Mouse (Mus musculus) cerebellum, adult 9-11 months (tissue): ENCODE measurements around the gene Pkp4.
A peak's percentile ranks its signal among the peaks of the same experiment; 100 is the strongest.

Experiments
- DNase-seq: peaks from one replicate; pipeline ENCODE4 v3.0.0; 2022

Pkp4 gene

DNA sequence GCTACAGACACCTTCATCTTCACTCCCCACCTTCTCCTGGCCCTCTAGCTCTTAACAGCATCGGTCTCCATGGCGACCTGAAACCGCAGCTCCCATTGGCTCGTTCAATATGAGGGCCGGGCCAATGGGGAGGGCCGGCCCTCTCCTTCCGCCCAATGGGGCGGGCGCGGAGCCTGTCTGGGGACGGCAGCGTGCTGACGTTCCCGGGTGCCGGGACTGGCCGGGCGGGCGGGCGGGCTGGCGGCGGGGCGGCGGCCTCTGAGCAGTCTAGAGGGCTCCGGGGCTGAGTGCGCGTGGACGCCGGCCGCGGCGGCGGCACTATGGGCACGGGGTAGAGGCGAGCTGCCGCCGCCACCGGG, at the start of gene Pkp4, which contains the start of gene Ccdc148:
Pkp4 (plus strand) TSS at position 246 of the 359 bp plus-strand sequence.
Ccdc148 (minus strand) TSS at position 79 of the 359 bp plus-strand sequence.
- DNase-seq = peak; percentile 96

GRCm38 (mm10) chr2:59129023-59129422, 31.6 kb upstream of the Pkp4 start:
- no peak for DNase-seq

DNA sequence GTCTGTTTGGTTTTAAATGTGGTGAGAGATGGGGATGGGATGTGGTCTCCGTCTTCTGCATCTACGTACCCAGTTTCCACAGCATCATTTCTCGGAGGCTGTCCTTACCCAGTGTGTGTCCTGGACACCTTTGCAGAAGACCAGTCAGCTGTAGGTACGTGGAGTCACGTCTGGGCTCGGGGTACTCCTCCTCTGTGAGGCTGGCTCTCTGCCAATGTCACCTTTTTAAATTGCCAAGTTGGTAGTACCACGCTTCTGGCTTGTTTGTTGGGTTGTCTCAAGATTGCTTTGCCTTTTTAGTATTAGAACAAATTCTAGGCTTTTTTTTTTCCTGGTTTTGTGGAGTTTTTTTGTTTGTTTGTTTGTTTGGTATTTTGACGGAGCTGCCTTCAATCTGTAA, 30.8 kb upstream of the Pkp4 start:
- DNase-seq = no peak

DNA sequence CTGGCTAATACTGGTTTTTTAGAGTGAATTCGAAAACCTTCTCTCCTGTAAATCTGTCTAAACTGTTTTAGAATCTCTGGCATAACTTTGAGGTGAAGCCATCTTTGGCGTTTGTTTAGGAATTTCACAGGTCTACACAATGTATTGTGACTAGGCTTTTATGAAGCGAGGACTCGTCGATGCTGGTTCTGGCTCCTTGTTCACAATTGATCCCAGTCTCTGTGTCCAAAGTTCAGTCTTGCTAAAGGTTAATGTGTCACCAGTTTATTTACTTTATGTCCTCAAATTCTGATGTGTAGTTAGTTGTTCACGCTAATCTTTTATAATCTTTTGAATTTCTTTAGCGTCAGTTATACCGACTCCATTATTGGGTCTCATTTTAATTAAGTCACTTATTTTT, 29.6 kb upstream of the Pkp4 start:
- no peak for DNase-seq

GRCm38 (mm10) chr2:59155428-59155827, 5.2 kb upstream of the Pkp4 start:
- DNase-seq = no peak

- no peak for DNase-seq
Measured at GRCm38 (mm10) chr2:59158117-59158516, 2.5 kb upstream of the Pkp4 start.

GRCm38 (mm10) chr2:59159961-59160604, 567 bp upstream of the Pkp4 start:
- peak; percentile 71 for DNase-seq

DNA sequence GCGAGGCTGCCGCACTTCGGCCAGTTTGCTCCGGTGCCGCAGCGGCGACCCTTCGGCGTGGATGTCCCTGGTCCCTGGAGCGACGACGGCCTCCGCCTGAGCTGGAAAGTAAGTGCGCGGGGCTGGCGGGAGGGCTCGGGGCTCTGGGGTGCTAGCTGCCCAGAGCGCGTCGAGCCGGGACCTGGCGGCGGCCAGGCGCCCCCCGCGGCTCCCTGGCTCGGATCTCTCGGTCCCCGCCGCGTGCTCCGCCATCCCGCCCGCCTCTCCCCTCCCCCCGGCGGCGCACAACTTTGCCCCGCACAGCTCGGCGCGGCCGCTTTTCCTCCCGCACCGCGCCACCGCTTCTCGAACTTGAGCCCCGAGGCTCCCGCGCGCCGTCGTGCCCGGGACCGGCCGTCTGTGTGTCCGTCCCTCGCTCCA, 381 bp downstream of the Pkp4 start:
- DNase-seq = peak; percentile 74

DNA sequence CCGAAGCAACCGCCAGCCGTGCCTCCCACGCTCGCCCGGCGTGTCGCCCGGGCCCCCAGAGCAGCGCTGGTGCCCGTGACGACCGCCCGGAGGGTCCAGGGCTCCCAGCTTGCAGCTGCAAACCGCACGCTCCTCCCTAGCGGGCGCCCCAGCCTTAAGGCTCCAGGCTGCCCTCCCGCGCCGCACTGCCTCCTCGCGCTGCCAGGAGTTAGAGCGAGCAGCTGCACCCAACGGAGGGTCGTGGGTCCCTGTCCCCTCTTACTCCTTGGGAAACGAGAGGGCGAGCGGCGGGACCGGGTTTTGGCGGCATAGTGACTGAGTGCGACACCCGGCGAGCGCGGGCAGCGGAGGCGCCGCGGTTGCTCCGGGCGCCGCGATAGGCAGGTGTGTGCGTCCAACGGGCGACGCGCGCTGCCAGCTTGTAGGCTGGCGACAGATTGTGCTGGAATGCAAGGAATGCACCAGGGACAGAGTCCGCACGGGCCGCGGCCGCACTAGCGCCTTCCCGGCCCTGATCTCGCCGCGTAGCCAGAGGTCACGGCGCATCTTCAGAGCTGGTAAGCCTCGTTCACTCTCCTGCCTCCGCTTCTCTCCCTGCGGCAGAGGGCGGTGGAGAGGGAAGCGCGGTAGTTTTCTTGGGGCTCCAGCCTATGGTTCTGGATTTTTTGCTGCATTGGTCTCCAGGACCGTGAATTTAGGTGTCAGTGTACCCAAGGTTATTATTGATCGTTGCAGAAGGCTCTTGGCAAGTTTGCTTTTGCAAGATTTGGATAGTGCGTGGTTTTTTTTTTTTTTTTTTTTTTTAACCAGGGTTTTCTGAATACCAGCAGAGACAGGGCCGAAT, 1.0 kb downstream of the Pkp4 start:
- peak; percentile 79 for DNase-seq

GRCm38 (mm10) chr2:59162285-59162600, 1.6 kb downstream of the Pkp4 start:
- DNase-seq = no peak

DNA sequence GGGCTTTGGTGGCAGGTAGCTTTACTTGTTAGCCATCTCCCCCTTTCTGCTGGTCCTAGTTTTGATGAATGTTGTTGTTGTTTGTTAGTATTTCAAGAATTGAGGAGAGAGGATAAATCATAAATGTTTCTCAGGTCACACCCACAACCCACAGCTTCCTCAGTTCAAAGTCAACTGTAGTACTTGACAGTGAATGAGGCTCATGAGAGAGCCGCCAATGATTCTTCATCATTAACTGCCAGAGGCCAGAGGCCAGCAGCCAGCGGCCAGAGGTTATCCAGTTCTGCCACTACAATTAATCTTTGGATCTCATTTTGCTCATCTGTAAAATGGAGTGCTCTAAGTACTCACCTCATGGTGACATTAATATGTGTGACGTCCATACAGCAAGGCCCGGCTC, 6.3 kb downstream of the Pkp4 start:
- DNase-seq = no peak

GRCm38 (mm10) chr2:59167830-59168229, 7.2 kb downstream of the Pkp4 start:
- peak; percentile 59 for DNase-seq

GRCm38 (mm10) chr2:59169572-59170207, 9.0 kb downstream of the Pkp4 start:
- DNase-seq = no peak

DNA sequence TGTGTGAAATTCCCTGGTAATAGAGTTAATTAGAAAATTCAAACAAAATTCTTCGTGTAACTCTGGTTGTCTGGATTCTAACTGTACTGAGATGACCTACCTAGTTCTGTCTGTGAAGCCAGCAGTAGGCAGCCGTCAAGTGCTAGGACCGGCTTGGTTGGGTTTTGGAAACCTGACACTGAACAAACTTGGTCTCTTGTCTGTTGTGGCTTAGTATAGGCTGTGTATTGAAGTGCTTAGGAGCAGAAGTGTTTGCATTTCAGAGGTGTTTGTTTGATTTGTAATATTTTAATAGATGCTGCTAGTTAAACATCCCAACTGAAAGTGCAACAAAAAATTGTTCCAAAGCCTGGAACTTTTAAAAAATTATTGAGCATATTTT, 9.5 kb downstream of the Pkp4 start:
- no peak for DNase-seq

DNA sequence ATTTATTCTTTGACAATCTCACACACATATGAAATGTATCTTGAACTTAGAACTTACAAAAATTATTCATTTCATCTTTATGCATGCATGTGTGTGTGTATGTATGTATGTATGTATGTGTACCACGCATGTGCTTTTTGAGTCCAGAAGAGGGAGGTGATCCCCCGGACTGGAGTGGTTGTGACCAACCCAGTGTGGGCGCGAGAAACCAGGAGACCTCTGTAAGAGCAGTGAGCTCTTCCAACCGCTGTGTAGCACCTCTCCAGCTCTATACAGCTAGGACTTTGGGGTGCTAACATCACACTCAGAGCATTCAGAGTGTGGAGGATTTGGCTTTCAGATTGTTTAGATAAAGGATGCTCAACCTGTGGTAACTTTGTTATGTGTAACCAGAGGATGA, 9.9 kb downstream of the Pkp4 start:
- DNase-seq = no peak

- no peak for DNase-seq
Measured at GRCm38 (mm10) chr2:59171533-59171932, 10.9 kb downstream of the Pkp4 start.

GRCm38 (mm10) chr2:59175926-59176325, 15.3 kb downstream of the Pkp4 start:
- DNase-seq = no peak

GRCm38 (mm10) chr2:59178191-59178590, 17.5 kb downstream of the Pkp4 start:
- DNase-seq = peak; percentile 19

- DNase-seq = peak; percentile 6
Measured at GRCm38 (mm10) chr2:59178960-59179359, 18.3 kb downstream of the Pkp4 start.

DNA sequence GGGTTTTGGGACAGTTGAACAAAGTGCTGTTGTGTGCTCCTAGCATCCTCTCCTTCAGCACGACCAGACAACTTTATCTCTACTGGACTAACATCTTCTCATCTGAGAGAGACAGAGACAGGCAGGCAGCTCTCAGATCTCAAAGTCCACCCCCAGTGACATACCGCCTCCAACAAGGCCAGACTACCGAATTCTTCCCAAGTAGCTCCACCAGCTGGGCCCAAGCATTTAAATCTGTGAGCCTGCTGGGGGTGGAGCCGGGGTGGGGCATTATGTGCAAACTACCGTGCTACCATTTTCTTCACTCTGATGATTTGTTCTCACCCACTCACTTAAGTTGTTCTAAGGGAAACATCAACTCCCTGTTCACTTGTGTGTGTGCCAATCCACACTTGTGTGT, 18.8 kb downstream of the Pkp4 start:
- DNase-seq = peak; percentile 34

GRCm38 (mm10) chr2:59181321-59182113, 20.9 kb downstream of the Pkp4 start:
- DNase-seq = peak; percentile 85

DNA sequence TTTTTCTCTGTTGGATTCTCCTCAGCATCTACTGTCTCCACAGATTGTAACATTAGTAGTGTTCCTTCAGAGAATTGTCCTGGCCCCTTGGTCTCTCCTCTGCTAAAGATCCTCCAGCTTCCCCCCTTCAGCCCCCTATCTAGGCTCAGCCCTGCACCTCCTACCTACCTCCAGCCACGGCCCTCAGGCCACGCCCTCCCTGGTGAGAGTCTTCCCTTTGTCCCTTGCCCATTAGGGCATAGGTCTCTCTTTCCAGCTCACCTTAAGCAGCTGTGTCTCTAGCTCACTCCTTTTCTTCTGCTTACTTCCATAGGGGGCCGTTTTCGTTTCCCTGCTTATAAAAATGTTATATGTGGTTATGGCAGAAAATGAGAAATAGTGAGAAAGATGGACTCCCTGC, 22.9 kb downstream of the Pkp4 start:
- no peak for DNase-seq
